Mouse (Mus musculus) MEL (cell line): ENCODE data around the gene Fam20c. TPM values are rescaled to one million over a fixed set of nuclear protein-coding genes. Genes with fewer than 3 reads are reported as not detected.

Source experiments
- DNase-seq: peaks from one replicate; pipeline ENCODE4 v3.0.0; 2011; ENCODE audit warnings: low read depth, low spot score
- H3K27ac ChIP-seq: 2 replicates; pipeline ENCODE4 v1.5.1; 2012; ENCODE audit warnings: low read depth, mild to moderate bottlenecking, control low read depth, low read length, moderate library complexity; ENCODE audit not compliant: control insufficient read depth
- H3K27me3 ChIP-seq, 2 experiments: fragments of 150-350 bp in 1 of 2; sonication (generic) in 1 of 2; 2 replicates each; pipeline ENCODE4 v1.6.1; 2012; ENCODE audit warnings: low read length in 2 of 2, mild to moderate bottlenecking in 2 of 2, improper control_type of control experiment in 1 of 2, moderate library complexity in 1 of 2; ENCODE audit not compliant: insufficient read depth in 2 of 2, control insufficient read depth in 1 of 2
- H3K36me3 ChIP-seq, 2 experiments: 2 replicates each; pipeline ENCODE4 v1.6.1; 2012 to 2014; ENCODE audit warnings: low read length in 2 of 2, improper control_type of control experiment in 1 of 2, inconsistent platforms in 1 of 2, mild to moderate bottlenecking in 1 of 2; ENCODE audit not compliant: insufficient read depth in 2 of 2, control insufficient read depth in 1 of 2
- H3K4me1 ChIP-seq, 2 experiments: fragments of 150-350 bp in 1 of 2; sonication (generic) in 1 of 2; 2 replicates each; pipeline ENCODE4 v1.6.1; 2012; ENCODE audit warnings: low read length in 2 of 2, improper control_type of control experiment in 1 of 2, mild to moderate bottlenecking in 1 of 2; ENCODE audit not compliant: insufficient read depth in 2 of 2, control insufficient read depth in 1 of 2
- H3K4me3 ChIP-seq, 2 experiments: fragments of 150-350 bp in 1 of 2; sonication (generic) in 1 of 2; 2 replicates each; pipeline ENCODE4 v1.5.1; 2012; ENCODE audit warnings: low read depth in 2 of 2, low read length in 2 of 2, mild to moderate bottlenecking in 2 of 2, moderate library complexity in 2 of 2, control low read depth in 1 of 2, improper control_type of control experiment in 1 of 2; ENCODE audit not compliant: control insufficient read depth in 1 of 2, insufficient read depth in 1 of 2
- H3K79me2 ChIP-seq: 2 replicates; pipeline ENCODE4 v1.6.1; 2012; ENCODE audit warnings: mild to moderate bottlenecking, low read length, moderate library complexity; ENCODE audit not compliant: control insufficient read depth, poor library complexity, insufficient read depth
- H3K9ac ChIP-seq: 2 replicates; pipeline ENCODE4 v1.6.1; 2012; ENCODE audit warnings: low read depth, mild to moderate bottlenecking, control low read depth, low read length, moderate library complexity; ENCODE audit not compliant: control insufficient read depth, poor library complexity, severe bottlenecking
- H3K9me3 ChIP-seq: fragments of 150-350 bp; sonication (generic); replicated peaks from 2 replicates; pipeline ENCODE4 v1.6.1; 2012; ENCODE audit warnings: mild to moderate bottlenecking, low read length, improper control_type of control experiment, moderate library complexity; ENCODE audit not compliant: insufficient read depth
- BHLHE40 ChIP-seq: IDR thresholded peaks from 2 replicates; pipeline ENCODE4 v1.6.1; 2012; ENCODE audit warnings: low read depth, mild to moderate bottlenecking, inconsistent platforms, low read length, improper control_type of control experiment, borderline replicate concordance
- CHD1 ChIP-seq: IDR thresholded peaks from 2 replicates; pipeline ENCODE4 v1.6.1; 2012; ENCODE audit warnings: low read depth, mild to moderate bottlenecking, inconsistent platforms, low read length, improper control_type of control experiment
- CTCF ChIP-seq, 3 experiments: IDR thresholded peaks in 2 of 3; conservative IDR thresholded peaks in 1 of 3; 2 replicates each; pipeline ENCODE4 v1.5.1; 2011 to 2012; ENCODE audit warnings: low read length in 3 of 3, low read depth in 2 of 3, mild to moderate bottlenecking in 2 of 3, improper control_type of control experiment in 1 of 3, inconsistent platforms in 1 of 3, mixed read lengths in 1 of 3, moderate library complexity in 1 of 3; ENCODE audit not compliant: control insufficient read depth in 1 of 3, insufficient read depth in 1 of 3, poor library complexity in 1 of 3, severe bottlenecking in 1 of 3
- ELF1 ChIP-seq: IDR thresholded peaks from 2 replicates; pipeline ENCODE4 v1.6.1; 2014; ENCODE audit warnings: low read depth, mild to moderate bottlenecking, inconsistent platforms, low read length, improper control_type of control experiment, moderate library complexity
- ETS1 ChIP-seq: IDR thresholded peaks from 2 replicates; pipeline ENCODE4 v1.6.1; 2012; ENCODE audit warnings: low read depth, mild to moderate bottlenecking, inconsistent platforms, low read length, improper control_type of control experiment, moderate library complexity
- KAT2A ChIP-seq: conservative IDR thresholded peaks from 2 replicates; pipeline ENCODE4 v1.6.1; 2012; ENCODE audit warnings: low read depth, low read length, improper control_type of control experiment, inconsistent platforms
- MAFK ChIP-seq: IDR thresholded peaks from 2 replicates; pipeline ENCODE4 v1.6.1; 2011; ENCODE audit warnings: low read depth, mild to moderate bottlenecking, low read length, improper control_type of control experiment, borderline replicate concordance
- MAX ChIP-seq: IDR thresholded peaks from 2 replicates; pipeline ENCODE4 v1.6.1; 2011; ENCODE audit warnings: low read length, improper control_type of control experiment
- MEF2A ChIP-seq: IDR thresholded peaks from 2 replicates; pipeline ENCODE4 v1.6.1; 2014; ENCODE audit warnings: low read depth, mild to moderate bottlenecking, inconsistent platforms, low read length, improper control_type of control experiment; ENCODE audit not compliant: poor library complexity, insufficient replicate concordance, severe bottlenecking; ENCODE audit errors: extremely low read depth
- MXI1 ChIP-seq: IDR thresholded peaks from 2 replicates; pipeline ENCODE4 v1.6.1; 2011; ENCODE audit warnings: mild to moderate bottlenecking, low read depth, low read length, improper control_type of control experiment
- MYC ChIP-seq: IDR thresholded peaks from 2 replicates; pipeline ENCODE4 v1.6.1; 2011; ENCODE audit warnings: low read depth, mild to moderate bottlenecking, low read length, improper control_type of control experiment, moderate library complexity
- NELFE ChIP-seq: IDR thresholded peaks from 2 replicates; pipeline ENCODE4 v1.6.1; 2011; ENCODE audit warnings: low read depth, low read length, improper control_type of control experiment
- NRF1 ChIP-seq: IDR thresholded peaks from 2 replicates; pipeline ENCODE4 v1.6.1; 2014; ENCODE audit warnings: low read depth, mild to moderate bottlenecking, inconsistent platforms, low read length, improper control_type of control experiment, moderate library complexity; ENCODE audit not compliant: poor library complexity, insufficient read depth, severe bottlenecking
- POLR2A ChIP-seq, 2 experiments: IDR thresholded peaks; 2 replicates each; pipeline ENCODE4 v1.6.1; 2011 to 2012; ENCODE audit warnings: low read length in 2 of 2, mild to moderate bottlenecking in 2 of 2, control low read depth in 1 of 2, improper control_type of control experiment in 1 of 2, low read depth in 1 of 2, moderate library complexity in 1 of 2; ENCODE audit not compliant: control insufficient read depth in 1 of 2, insufficient read depth in 1 of 2, poor library complexity in 1 of 2
- POLR2AphosphoS2 ChIP-seq: IDR thresholded peaks from 2 replicates; pipeline ENCODE4 v1.6.1; 2011; ENCODE audit warnings: low read length, improper control_type of control experiment
- RAD21 ChIP-seq: IDR thresholded peaks from 2 replicates; pipeline ENCODE4 v1.6.1; 2011; ENCODE audit warnings: mild to moderate bottlenecking, low read depth, low read length, improper control_type of control experiment
- RCOR1 ChIP-seq: IDR thresholded peaks from 2 replicates; pipeline ENCODE4 v1.6.1; 2012; ENCODE audit warnings: low read depth, mild to moderate bottlenecking, inconsistent platforms, low read length, improper control_type of control experiment
- SMC3 ChIP-seq: IDR thresholded peaks from 2 replicates; pipeline ENCODE4 v1.6.1; 2011; ENCODE audit warnings: low read depth, low read length, improper control_type of control experiment
- TAL1 ChIP-seq: IDR thresholded peaks from 2 replicates; pipeline ENCODE4 v1.6.1; 2012; ENCODE audit warnings: mild to moderate bottlenecking, inconsistent platforms, low read length, moderate library complexity, mixed read lengths
- TBP ChIP-seq: IDR thresholded peaks from 2 replicates; pipeline ENCODE4 v1.8.0; 2011; ENCODE audit warnings: low read depth, low read length, improper control_type of control experiment
- TCF12 ChIP-seq: IDR thresholded peaks from 2 replicates; pipeline ENCODE4 v1.6.1; 2014; ENCODE audit warnings: low read depth, mild to moderate bottlenecking, inconsistent platforms, low read length, improper control_type of control experiment, moderate library complexity
- USF1 ChIP-seq: IDR thresholded peaks from 2 replicates; pipeline ENCODE4 v1.6.1; 2014; ENCODE audit warnings: low read depth, mild to moderate bottlenecking, inconsistent platforms, low read length, improper control_type of control experiment, moderate library complexity
- ZC3H11A ChIP-seq: IDR thresholded peaks from 2 replicates; pipeline ENCODE4 v1.6.1; 2012; ENCODE audit warnings: low read depth, mild to moderate bottlenecking, inconsistent platforms, low read length, improper control_type of control experiment
- ZKSCAN1 ChIP-seq: IDR thresholded peaks from 2 replicates; pipeline ENCODE4 v1.6.1; 2012; ENCODE audit warnings: low read depth, mild to moderate bottlenecking, inconsistent platforms, low read length, improper control_type of control experiment, moderate library complexity
- polyA plus RNA-seq, 2 experiments: library from polyadenylated mRNA; stranded (reverse) in 1 of 2; unstranded in 1 of 2; fragments of >175 nt in 1 of 2; fragments of >200 nt in 1 of 2; gene quantifications; 2 replicates each; pipeline versions ENCODE4 v1.2.1 to v1.2.4; 2012; ENCODE audit warnings: low replicate concordance in 2 of 2, low read depth in 1 of 2; ENCODE audit not compliant: insufficient read length in 2 of 2, insufficient read depth in 1 of 2, missing spikeins in 1 of 2
- total RNA-seq: library from RNA; depleted of rRNA; stranded (reverse); fragments of 300-350 nt; gene quantifications from 2 replicates; pipeline ENCODE4 v1.2.3, GENCODE M21; 2012

Gene Fam20c
- total and polyA plus RNA-seq, 3 experiments = not detected

DNA sequence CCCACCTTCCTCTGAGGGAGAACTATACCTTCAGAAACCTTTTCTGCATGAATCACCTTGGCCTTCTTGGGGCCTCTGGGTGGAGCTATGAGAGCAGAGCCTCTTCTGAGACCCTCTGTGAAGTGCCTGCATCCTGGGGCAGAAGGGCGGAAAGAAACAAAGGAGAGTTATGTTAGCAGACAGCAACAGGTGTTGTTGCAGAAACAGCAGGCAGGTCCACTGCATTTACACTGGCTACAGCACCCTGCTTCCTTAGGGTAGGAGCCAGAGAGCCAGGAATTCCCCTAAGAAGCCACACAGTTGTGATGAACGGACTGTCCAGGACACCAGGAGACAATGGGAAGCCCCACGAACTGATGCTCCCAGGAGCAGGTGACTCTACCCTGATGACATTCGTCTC is 1.0 kb upstream of the Fam20c start:
- TF ChIP-seq ETS1 (no peak), KAT2A (no peak), TAL1 (no peak), TCF12 (no peak), MAX (no peak), MAFK (no peak), MYC (no peak), SMC3 (no peak), BHLHE40 (no peak), POLR2AphosphoS2 (no peak), RCOR1 (no peak)
- no peaks in the 10 kb centered on the region for H3K79me2 ChIP-seq
- no peak overlapping the region for H3K9ac ChIP-seq
- no peak overlapping the region for H3K27ac ChIP-seq
- no peak for DNase-seq
- no peaks in the 10 kb centered on the region for H3K9me3 ChIP-seq
- no peaks in the 10 kb centered on the region for H3K27me3 ChIP-seq
- no peaks in the 10 kb centered on the region for H3K4me1 ChIP-seq
- no peak overlapping the region for H3K4me3 ChIP-seq
- no peaks in the 10 kb centered on the region for H3K36me3 ChIP-seq

GRCm38 (mm10) chr5:138753946-138754302 is 390 bp upstream of the Fam20c start:
- H3K36me3 ChIP-seq = no peaks in the 10 kb centered on the region
- no peaks in the 10 kb centered on the region for H3K9me3 ChIP-seq
- TF ChIP-seq USF1 (no peak), KAT2A (no peak), CHD1 (no peak), CTCF (IDR thresholded peaks at IDR 0.05 in 2 of 3, conservative IDR thresholded peaks at IDR 0.05 in 1 of 3; ENCODE audit: control insufficient read depth in 1 of 3, insufficient read depth in 1 of 3, low read depth in 2 of 3, low read length in 3 of 3, poor library complexity in 1 of 3, severe bottlenecking in 1 of 3) (no peak), ETS1 (no peak), ZKSCAN1 (no peak)
- TF ChIP-seq, all 39 proteins: peak for 0
- no peak overlapping the region for H3K27ac ChIP-seq
- H3K4me1 ChIP-seq = no peaks in the 10 kb centered on the region
- no peaks in the 10 kb centered on the region for H3K79me2 ChIP-seq
- no peaks in the 10 kb centered on the region for H3K27me3 ChIP-seq
- no peak overlapping the region for H3K4me3 ChIP-seq
- no peak for DNase-seq
- no peak overlapping the region for H3K9ac ChIP-seq

DNA sequence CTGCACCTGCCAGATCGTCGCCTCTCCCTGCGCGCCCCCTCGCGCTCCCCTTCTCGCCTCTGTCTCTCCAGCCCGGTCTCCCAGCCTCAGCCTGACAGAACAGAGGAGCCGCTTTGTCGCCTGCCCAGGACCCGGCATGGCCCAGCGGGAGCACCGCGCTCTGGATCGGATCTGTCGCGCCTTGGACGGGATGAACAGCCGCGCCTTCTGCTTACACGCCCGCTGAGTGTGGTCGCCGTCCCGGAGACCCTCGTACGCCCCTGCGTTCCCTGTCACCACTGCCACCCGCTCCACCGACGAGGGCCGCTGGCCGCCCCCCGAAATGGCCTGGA is 773 bp downstream of the Fam20c start:
- H3K27me3 ChIP-seq = no peaks in the 10 kb centered on the region
- no peaks in the 10 kb centered on the region for H3K9me3 ChIP-seq
- H3K4me1 ChIP-seq = no peaks in the 10 kb centered on the region
- DNase-seq = no peak
- no peaks in the 10 kb centered on the region for H3K36me3 ChIP-seq
- H3K9ac ChIP-seq = no peak overlapping the region
- no peak overlapping the region for H3K4me3 ChIP-seq
- H3K27ac ChIP-seq = no peak overlapping the region
- H3K79me2 ChIP-seq = no peaks in the 10 kb centered on the region
- TF ChIP-seq ZC3H11A (no peak), MAFK (no peak), TCF12 (no peak), CHD1 (no peak), MEF2A (no peak), RAD21 (no peak), CTCF (IDR thresholded peaks at IDR 0.05 in 2 of 3, conservative IDR thresholded peaks at IDR 0.05 in 1 of 3; ENCODE audit: control insufficient read depth in 1 of 3, insufficient read depth in 1 of 3, low read depth in 2 of 3, low read length in 3 of 3, poor library complexity in 1 of 3, severe bottlenecking in 1 of 3) (no peak), ELF1 (no peak), NRF1 (no peak), KAT2A (no peak), TBP (no peak), NELFE (no peak), SMC3 (no peak), POLR2A (IDR thresholded peaks at IDR 0.05; ENCODE audit: control insufficient read depth in 1 of 2, insufficient read depth in 1 of 2, low read depth in 1 of 2, low read length in 2 of 2, poor library complexity in 1 of 2) (no peak), MXI1 (no peak)
